8 mouse cellular contexts compared by ENCODE assay signal in the genomic region with DNA sequence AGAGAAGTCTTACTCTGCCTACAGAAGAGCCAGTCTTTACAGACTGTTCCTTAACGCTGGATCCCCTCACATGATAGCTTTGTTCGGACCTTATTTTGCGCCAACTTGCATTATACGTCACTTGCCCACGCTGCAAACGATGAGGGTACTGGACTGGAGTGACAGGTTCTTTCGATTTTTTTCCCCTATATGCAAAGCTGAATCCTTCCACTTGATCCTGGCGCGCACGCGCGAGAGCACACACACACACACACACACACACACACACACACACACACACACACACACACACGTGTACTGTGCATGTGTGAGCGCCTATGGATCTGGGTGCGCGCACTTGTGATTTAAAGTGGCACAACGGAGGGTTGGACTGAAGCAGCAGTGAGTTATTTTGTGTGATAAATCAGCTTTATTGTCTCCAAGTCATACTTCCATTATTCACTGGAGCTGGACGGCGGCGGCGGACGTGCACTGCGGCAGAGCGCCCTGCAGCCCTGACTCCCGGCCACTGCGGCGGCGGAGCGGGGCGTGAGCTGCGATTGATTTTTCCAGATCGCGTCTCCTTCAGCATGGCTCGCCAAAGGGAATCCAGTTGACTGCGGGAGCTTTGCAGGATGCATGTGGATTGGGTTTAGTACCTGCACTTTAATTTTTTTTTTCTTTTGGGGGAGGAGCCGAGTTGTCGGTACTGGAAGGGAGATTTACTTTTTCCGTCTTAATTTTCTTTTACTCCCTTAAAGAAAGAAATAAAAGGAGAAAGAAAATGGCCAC. TPM values are rescaled to one million over a fixed set of nuclear protein-coding genes. Genes with fewer than 3 reads are reported as not detected.
DNase-seq lines count a peak whose midpoint lies in the region; ATAC-seq and TF ChIP-seq lines count a peak whose summit lies in the region.

No protein-coding gene starts in this region.

- DNase-seq in CD4-positive helper T cell, adult 2 months (ENCODE audit: low read depth, low spot score) = peak; percentile 68
- DNase-seq in adrenal gland, postnatal 4 days (ENCODE audit: low spot score in 2 of 2) = peak; percentile 47 to 50
- DNase-seq in heart, embryonic 10.5 days (ENCODE audit: low spot score) = peak; percentile 90
- peak; percentile 55 to 70 for DNase-seq in kidney, adult 8-10 months
- DNase-seq in liver, adult 2 months (ENCODE audit: extremely low read depth, low read depth, low spot score) = peak; percentile 81
- DNase-seq in testis, postnatal 10 days (ENCODE audit: low spot score) = peak; percentile 77

- H3K36me3 ChIP-seq in heart, embryonic 10.5 days = no peaks in the 10 kb centered on the region
- H3K36me3 ChIP-seq in liver, adult 2 months (ENCODE audit: control insufficient read depth, insufficient read depth, low read length) = no peaks in the 10 kb centered on the region
- no peaks in the 10 kb centered on the region for H3K36me3 ChIP-seq in midbrain, embryonic 16.5 days (ENCODE audit: control insufficient read depth, insufficient read depth, low read length)

- H3K9ac ChIP-seq in liver, adult 2 months (ENCODE audit: low read depth, low read length) = peak overlapping the region; percentile 72
- peak overlapping the region; percentile 70 for H3K9ac ChIP-seq in midbrain, embryonic 16.5 days (ENCODE audit: low read depth, low read length)

- peak overlapping the region; percentile 66 for H3K4me2 ChIP-seq in midbrain, embryonic 16.5 days (ENCODE audit: low read length)

- ATAC-seq in erythroblast, adult 5-6 weeks (replicated peaks; ENCODE audit: low FRiP score, poor library complexity, severe bottlenecking) = peak; percentile 73
- ATAC-seq in midbrain, embryonic 16.5 days = peak; percentile 84

- under 1% methylated on average over 38 of the region's 38 CpGs for WGBS in heart, embryonic 10.5 days
- under 1% methylated on average over 38 of the region's 38 CpGs for WGBS in liver, adult 2 months
- under 1% methylated on average over 38 of the region's 38 CpGs for WGBS in midbrain, embryonic 16.5 days

- TF ChIP-seq CTCF in liver, adult 2 months (IDR thresholded peaks at IDR 0.05; ENCODE audit: low read depth, low read length) = no peak

- peaks cover 51% of the 10 kb centered on the region for H3K27me3 ChIP-seq in heart, embryonic 10.5 days (ENCODE audit: insufficient read depth, poor library complexity, severe bottlenecking)
- H3K27me3 ChIP-seq in liver, adult 2 months (ENCODE audit: control insufficient read depth, insufficient read depth, low read length) = no peaks in the 10 kb centered on the region
- H3K27me3 ChIP-seq in midbrain, embryonic 16.5 days (ENCODE audit: control insufficient read depth, insufficient read depth, low read depth, low read length) = peaks cover 39% of the 10 kb centered on the region

- H3K4me1 ChIP-seq in heart, embryonic 10.5 days = peaks cover 16% of the 10 kb centered on the region
- H3K4me1 ChIP-seq in liver, adult 2 months (ENCODE audit: control insufficient read depth, insufficient read depth, low read length) = peaks cover 5% of the 10 kb centered on the region
- peaks cover 14% of the 10 kb centered on the region for H3K4me1 ChIP-seq in midbrain, embryonic 16.5 days (ENCODE audit: control insufficient read depth, insufficient read depth, low read length)

- H3K4me3 ChIP-seq in heart, embryonic 10.5 days = peak overlapping the region; percentile 66
- peak overlapping the region; percentile 70 for H3K4me3 ChIP-seq in liver, adult 2 months (ENCODE audit: insufficient read depth, low read depth, low read length)
- H3K4me3 ChIP-seq in midbrain, embryonic 16.5 days (ENCODE audit: low read depth, low read length) = peak overlapping the region; percentile 52

- H3K9me3 ChIP-seq in heart, embryonic 10.5 days = no peaks in the 10 kb centered on the region
- no peaks in the 10 kb centered on the region for H3K9me3 ChIP-seq in midbrain, embryonic 16.5 days (replicated peaks; ENCODE audit: control insufficient read depth, low read length, poor library complexity, severe bottlenecking)

- TF ChIP-seq POLR2A in liver, adult 2 months (IDR thresholded peaks at IDR 0.05; ENCODE audit: extremely low read depth, insufficient read depth, low read length) = no peak

- H3K27ac ChIP-seq in heart, embryonic 10.5 days = peak overlapping the region; percentile 90
- H3K27ac ChIP-seq in liver, adult 2 months (replicated peaks; ENCODE audit: insufficient read depth, low read depth, low read length) = peak overlapping the region; percentile 86
- peak overlapping the region; percentile 78 for H3K27ac ChIP-seq in midbrain, embryonic 16.5 days (ENCODE audit: low read length)

- H3K79me2 ChIP-seq in liver, adult 2 months (ENCODE audit: control insufficient read depth, insufficient read depth, low read length) = no peaks in the 10 kb centered on the region

RNA-seq across cellular contexts. Expression of gene Nfia, which starts 15.1 kb away (rescaled TPM):
- 100 to 1,000 TPM; 208 to 223 TPM for total RNA-seq in adrenal gland, postnatal 4 days (2021)
- total RNA-seq in erythroblast, adult 5-6 weeks (2015; ENCODE audit: low replicate concordance) = 19.6 and 21.3 TPM in 2 replicates
- total RNA-seq in erythroblast, adult 5-6 weeks (2017; ENCODE audit: low replicate concordance) = 4.7 and 12.0 TPM in 2 replicates
- polyA plus RNA-seq in heart, embryonic 10.5 days (2016; fragmentation: Nextera tagmentation; extraction: Ambion mirVana) = 14.4 and 19.6 TPM in 2 replicates
- total RNA-seq in liver, adult 2 months (2014; rRNA removed) = 12.5 and 20.0 TPM in 2 replicates
- 31.7 and 32.2 TPM in 2 replicates for polyA plus RNA-seq in liver, adult 2 months (2012; rRNA removed)
- 25.8 and 26.6 TPM in 2 replicates for polyA plus RNA-seq in midbrain, embryonic 16.5 days (2015; fragmentation: Nextera tagmentation; extraction: Ambion mirVana)

RNA-seq across cellular contexts. Expression of gene E130114P18Rik, which starts 20.5 kb away (rescaled TPM):
- total RNA-seq in adrenal gland, postnatal 4 days (2021) = 1 to 10 TPM; 1.2 to 1.4 TPM
- not detected in 2 replicates for total RNA-seq in erythroblast, adult 5-6 weeks (2015; ENCODE audit: low replicate concordance)
- total RNA-seq in erythroblast, adult 5-6 weeks (2017; ENCODE audit: low replicate concordance) = not detected in 2 replicates
- polyA plus RNA-seq in heart, embryonic 10.5 days (2016; fragmentation: Nextera tagmentation; extraction: Ambion mirVana) = 0.33 and 1.1 TPM in 2 replicates
- total RNA-seq in liver, adult 2 months (2014; rRNA removed) = not detected in 2 replicates
- polyA plus RNA-seq in liver, adult 2 months (2012; rRNA removed) = not detected in 2 replicates
- polyA plus RNA-seq in midbrain, embryonic 16.5 days (2015; fragmentation: Nextera tagmentation; extraction: Ambion mirVana) = 11.6 and 12.1 TPM in 2 replicates

Comparison
In these comparisons a context has a peak if more than half of its experiments do, and no peak if none do; other contexts are left out.
1. Peak in every context shown above with its lines: DNase-seq, ATAC-seq, H3K4me3 ChIP-seq and H3K27ac ChIP-seq.